ENCODE assay signal across 1 mouse cellular context in the genomic region with DNA sequence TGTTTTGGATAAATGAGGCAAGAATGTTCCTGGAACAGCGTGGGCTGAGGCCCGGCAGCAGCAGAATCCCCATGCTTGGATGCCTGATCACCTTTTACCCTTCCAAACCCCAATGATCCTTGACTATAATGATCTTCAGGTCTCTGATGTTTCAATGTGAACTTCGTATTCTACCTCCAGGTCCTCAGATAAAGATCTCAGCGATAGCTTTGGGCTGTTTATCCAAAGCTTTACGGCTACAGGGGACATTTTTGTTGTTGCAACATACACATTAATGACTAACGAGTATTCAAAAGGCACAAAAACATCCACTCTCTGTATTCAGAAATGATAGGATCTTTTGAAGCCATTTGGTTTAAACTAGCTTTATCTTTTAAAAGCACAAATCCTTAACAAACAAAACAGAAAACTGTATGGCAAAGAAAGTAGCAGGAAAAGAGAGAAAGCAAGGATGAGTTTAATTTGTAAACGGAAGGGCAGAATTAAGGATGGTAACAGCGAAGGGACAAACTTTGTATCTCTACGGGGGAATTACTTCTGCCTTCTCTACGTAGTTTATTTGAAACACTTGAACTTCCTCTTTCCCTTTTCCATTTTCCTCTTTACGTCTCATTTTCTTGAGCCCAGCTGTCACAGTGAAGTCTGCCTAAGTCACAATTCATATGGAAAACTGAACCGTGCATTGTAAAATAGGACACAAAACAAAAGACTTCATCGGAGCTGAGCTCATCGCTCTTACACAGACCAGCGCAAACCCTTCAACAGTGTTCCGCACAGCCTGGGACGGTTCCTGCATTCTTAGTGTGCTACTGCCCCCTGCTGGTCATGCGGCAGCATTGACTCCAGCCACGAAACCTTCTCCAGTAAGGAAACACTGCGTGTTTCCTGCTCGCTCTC.
TF ChIP-seq lines count a peak whose summit lies in the region.

No protein-coding gene starts in this region.

TF ChIP-seq in MEL, 35 proteins besides CTCF, POLR2A, EP300 and RAD21 (continued from another document):
- no peak for TF ChIP-seq BHLHE40 (IDR thresholded peaks at IDR 0.05; ENCODE audit: borderline replicate concordance, low read depth, low read length)
- TF ChIP-seq TCF12 (IDR thresholded peaks at IDR 0.05; ENCODE audit: low read depth, low read length) = 0 out of 2 replicates have a peak, but pooled peaks have one; percentile 45
- TF ChIP-seq UBTF (IDR thresholded peaks at IDR 0.05; ENCODE audit: borderline replicate concordance, insufficient read depth, low read depth, low read length) = no peak
- TF ChIP-seq CHD1 (IDR thresholded peaks at IDR 0.05; ENCODE audit: low read depth, low read length) = peak; percentile 60; the same call in 1 of the 2 replicates
- TF ChIP-seq MYB (IDR thresholded peaks at IDR 0.05; ENCODE audit: low read depth, low read length) = no peak
- 0 out of 2 replicates have a peak, but pooled peaks have one; percentile 67 for TF ChIP-seq JUND (IDR thresholded peaks at IDR 0.05; ENCODE audit: low read depth, low read length)
- TF ChIP-seq MAFK (IDR thresholded peaks at IDR 0.05; ENCODE audit: borderline replicate concordance, low read depth, low read length) = no peak
